Mouse (Mus musculus) embryonic fibroblast, embryonic 13.5 days (primary cell): ENCODE results near the gene Mfap3l. TPM values are rescaled to one million over a fixed set of nuclear protein-coding genes. Genes with fewer than 3 reads are reported as not detected.
"Not testable (repeated sequence)": the region's sequence is repeated elsewhere in the genome, so short reads cannot be mapped to it uniquely, and the experiment has no call there.

Experiments used
- H3K27ac ChIP-seq: 2 replicates; pipeline ENCODE4 v1.5.1; 2012; ENCODE audit warnings: low read length, control low read depth, inconsistent platforms; ENCODE audit not compliant: insufficient read depth
- H3K4me1 ChIP-seq: 2 replicates; pipeline ENCODE4 v1.6.1; 2011; ENCODE audit warnings: low read length; ENCODE audit not compliant: control insufficient read depth, insufficient read depth
- H3K4me3 ChIP-seq: 2 replicates; pipeline ENCODE4 v1.5.1; 2011; ENCODE audit warnings: mild to moderate bottlenecking, control low read depth, low read length; ENCODE audit not compliant: insufficient read depth
- CTCF ChIP-seq: IDR thresholded peaks from 2 replicates; pipeline ENCODE4 v1.5.1; 2011; ENCODE audit warnings: mild to moderate bottlenecking, control low read depth, low read length, moderate library complexity, borderline replicate concordance; ENCODE audit not compliant: insufficient read depth
- POLR2A ChIP-seq: IDR thresholded peaks from 2 replicates; pipeline ENCODE4 v1.6.1; 2011; ENCODE audit warnings: low read depth, mild to moderate bottlenecking, control low read depth, low read length, moderate library complexity
- polyA plus RNA-seq: library from polyadenylated mRNA; stranded (reverse); fragments of >200 nt; gene quantifications from 2 replicates; pipeline ENCODE4 v1.2.4, GENCODE M21; 2011; ENCODE audit warnings: low read depth; ENCODE audit not compliant: missing spikeins, insufficient read length

The Mfap3l gene
- polyA plus RNA-seq, 1 experiment = 9.1 TPM

GRCm38 (mm10) chr8:60647291-60647690, 14.7 kb downstream of the Mfap3l start:
- H3K27ac ChIP-seq = no peak overlapping the region
- H3K4me3 ChIP-seq = no peak overlapping the region
- TF ChIP-seq CTCF (no peak), POLR2A (no peak)
- no peaks in the 10 kb centered on the region for H3K4me1 ChIP-seq

- no peaks in the 10 kb centered on the region for H3K4me1 ChIP-seq
- H3K4me3 ChIP-seq = no peak overlapping the region
- H3K27ac ChIP-seq = no peak overlapping the region
- no peak for TF ChIP-seq CTCF
- no peak for TF ChIP-seq POLR2A
Observed at GRCm38 (mm10) chr8:60649081-60649480, 16.5 kb downstream of the Mfap3l start.

GRCm38 (mm10) chr8:60650119-60650518, 17.5 kb downstream of the Mfap3l start:
- Histone ChIP-seq H3K4me3 (no peak overlapping the region), H3K4me1 (no peaks in the 10 kb centered on the region)
- no peak for TF ChIP-seq CTCF
- TF ChIP-seq POLR2A = no peak

GRCm38 (mm10) chr8:60657425-60658113, 24.9 kb downstream of the Mfap3l start:
- TF ChIP-seq CTCF (no peak), POLR2A (no peak)
- H3K4me3 ChIP-seq = no peak overlapping the region

More at GRCm38 (mm10) chr8:60650119-60650518, 17.5 kb downstream of the Mfap3l start:
- H3K27ac ChIP-seq = no peak overlapping the region

GRCm38 (mm10) chr8:60658114-60658500, 25.5 kb downstream of the Mfap3l start:
- no peak overlapping the region for H3K27ac ChIP-seq
- no peak for TF ChIP-seq POLR2A
- TF ChIP-seq CTCF = no peak
- no peaks in the 10 kb centered on the region for H3K4me1 ChIP-seq
- H3K4me3 ChIP-seq = no peak overlapping the region

More at GRCm38 (mm10) chr8:60657425-60658113, 24.9 kb downstream of the Mfap3l start:
- H3K27ac ChIP-seq = no peak overlapping the region
- H3K4me1 ChIP-seq = no peaks in the 10 kb centered on the region

GRCm38 (mm10) chr8:60658686-60659085, 26.1 kb downstream of the Mfap3l start:
- H3K4me1 ChIP-seq, H3K4me3 ChIP-seq, H3K27ac ChIP-seq: not testable (repeated sequence)

GRCm38 (mm10) chr8:60659721-60660120, 27.1 kb downstream of the Mfap3l start:
- Histone ChIP-seq H3K4me3 (no peak overlapping the region), H3K27ac (no peak overlapping the region), H3K4me1 (no peaks in the 10 kb centered on the region)
- TF ChIP-seq CTCF (no peak), POLR2A (no peak)

GRCm38 (mm10) chr8:60661191-60661590, 28.6 kb downstream of the Mfap3l start:
- Histone ChIP-seq H3K27ac (no peak overlapping the region), H3K4me3 (no peak overlapping the region), H3K4me1 (no peaks in the 10 kb centered on the region)
- TF ChIP-seq POLR2A (no peak), CTCF (no peak)

- H3K4me3 ChIP-seq = no peak overlapping the region
- H3K27ac ChIP-seq = no peak overlapping the region
- TF ChIP-seq CTCF (no peak), POLR2A (no peak)
- no peaks in the 10 kb centered on the region for H3K4me1 ChIP-seq
Observed at GRCm38 (mm10) chr8:60663552-60663951, 30.9 kb downstream of the Mfap3l start.

- Histone ChIP-seq H3K4me3 (no peak overlapping the region), H3K4me1 (no peaks in the 10 kb centered on the region), H3K27ac (no peak overlapping the region)
- no peak for TF ChIP-seq POLR2A
- no peak for TF ChIP-seq CTCF
Observed at GRCm38 (mm10) chr8:60665821-60666220, 33.2 kb downstream of the Mfap3l start.
